Mouse (Mus musculus): ENCODE data around the gene Gm3411. TPM values are rescaled to one million over a fixed set of nuclear protein-coding genes. Genes with fewer than 3 reads are reported as not detected.
"Not testable (repeated sequence)": the region's sequence is repeated elsewhere in the genome, so short reads cannot be mapped to it uniquely, and the experiment has no call there.

The Gm3411 gene
- total RNA-seq (2014; fragmentation: Nextera tagmentation) (not detected in 2 replicates), total RNA-seq (2017) (not detected in 2 replicates)

DNA sequence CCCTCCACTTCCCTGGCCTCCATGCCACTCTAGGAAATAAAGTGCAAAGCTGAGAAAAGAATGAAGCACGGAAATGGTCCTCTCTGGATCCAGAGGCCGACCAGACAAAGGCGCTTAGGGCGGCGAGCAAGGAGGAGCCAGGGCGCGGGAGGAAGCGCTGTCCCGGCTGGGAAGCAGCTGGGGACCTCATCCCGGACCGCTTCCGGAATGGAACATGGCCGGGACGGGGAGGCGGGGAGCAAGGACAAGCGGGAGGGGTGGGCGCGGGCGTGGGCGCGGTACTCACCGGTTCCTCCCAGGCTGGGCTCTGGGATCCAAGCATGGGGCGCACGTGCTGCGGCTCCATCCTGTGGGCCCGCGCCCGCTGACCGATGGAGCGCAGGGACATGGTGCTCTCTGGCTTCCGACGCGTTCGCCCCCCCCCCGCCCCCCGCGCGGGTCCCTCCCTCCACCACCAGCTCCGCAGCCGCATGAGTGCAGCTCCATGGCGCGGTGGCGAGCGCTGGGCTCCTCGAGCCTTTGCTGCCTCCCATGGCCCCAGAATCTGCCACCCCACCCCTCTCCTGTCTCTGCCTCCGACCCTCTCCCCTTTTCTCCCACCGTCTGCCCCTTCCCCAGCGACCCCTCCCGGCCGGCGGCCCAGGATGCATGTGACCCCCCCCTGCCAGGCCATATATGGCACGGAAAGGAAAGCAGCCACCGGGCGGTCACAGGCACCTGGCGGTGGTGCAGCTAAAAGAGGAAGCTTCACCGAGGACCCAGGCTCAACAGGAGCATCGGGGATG, at the start of gene Gm3411:
Gene Gm3411, minus strand, starts transcription at position 320 of the 785 bp plus-strand sequence.
- ATAC-seq (replicated peaks; ENCODE audit: poor library complexity, severe bottlenecking): not testable (repeated sequence)

DNA sequence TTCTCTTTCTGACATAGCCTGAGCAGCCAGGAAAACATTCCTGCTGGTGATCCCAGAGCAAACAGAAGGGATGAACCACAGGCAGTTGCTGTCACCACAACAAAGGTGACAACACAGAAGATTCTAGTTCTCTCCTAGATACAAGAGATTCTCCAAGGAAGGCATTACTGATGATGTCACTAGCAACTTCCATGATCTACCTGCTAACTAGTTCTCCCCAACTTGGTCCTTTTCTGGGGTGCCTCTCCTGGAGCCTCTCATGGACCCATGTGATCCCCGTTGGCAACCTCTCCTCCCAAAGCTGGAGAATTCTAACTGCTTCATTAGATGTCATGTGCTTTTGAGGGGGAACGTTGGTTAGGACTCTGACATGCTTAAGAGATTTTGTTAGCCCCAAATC, 17.7 kb upstream of the Gm3411 start, which contains the start of gene Gm21103:
Gene Gm21103, minus strand, starts transcription at position 101 of the 400 bp plus-strand sequence.
- not testable (repeated sequence) for ATAC-seq (replicated peaks; ENCODE audit: poor library complexity, severe bottlenecking)

DNA sequence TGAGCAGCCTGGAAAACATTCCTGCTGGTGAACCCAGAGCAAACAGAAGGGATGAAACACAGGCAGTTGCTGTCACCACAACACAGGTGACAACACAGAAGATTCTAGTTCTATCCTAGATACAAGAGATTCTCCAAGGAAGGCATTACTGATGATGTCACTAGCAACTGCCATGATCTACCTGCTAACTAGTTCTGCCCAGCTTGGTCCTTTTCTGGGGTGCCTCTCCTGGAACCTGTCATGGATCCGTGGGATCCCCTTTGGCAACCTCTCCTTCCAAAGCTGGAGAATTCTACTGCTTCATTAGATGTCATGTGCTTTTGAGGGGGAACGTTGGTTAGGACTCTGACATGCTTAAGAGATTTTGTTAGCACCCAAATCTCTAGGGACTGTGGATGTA, 67.9 kb downstream of the Gm3411 start, which contains the start of gene Gm21560:
Gene Gm21560, minus strand, starts transcription at position 101 of the 400 bp plus-strand sequence.
- ATAC-seq (replicated peaks; ENCODE audit: poor library complexity, severe bottlenecking): not testable (repeated sequence)

Other genes with a start within 250 kb of the Gm3411 start
- gene Gm6337, start 229.0 kb downstream of the Gm3411 start, total RNA-seq (2014; fragmentation: Nextera tagmentation): not detected in 2 replicates
- not detected in 2 replicates for gene Gm6337, start 229.0 kb downstream of the Gm3411 start, total RNA-seq (2017)
- not detected in 2 replicates for gene Gm8206, start 193.3 kb downstream of the Gm3411 start, total RNA-seq (2014; fragmentation: Nextera tagmentation)
- gene Gm8206, start 193.3 kb downstream of the Gm3411 start, total RNA-seq (2017): 0.30 TPM in 1 of 2 replicates, not detected in the other
- 0.70 and 0.86 TPM in 2 replicates for gene Gm3468, start 178.6 kb downstream of the Gm3411 start, total RNA-seq (2014; fragmentation: Nextera tagmentation)
- gene Gm3468, start 178.6 kb downstream of the Gm3411 start, total RNA-seq (2017): not detected in 2 replicates
- gene Gm3476, start 161.4 kb downstream of the Gm3411 start, total RNA-seq (2014; fragmentation: Nextera tagmentation): not detected in 2 replicates
- gene Gm3476, start 161.4 kb downstream of the Gm3411 start, total RNA-seq (2017): not detected in 2 replicates
- gene Gm21560, start 68.0 kb downstream of the Gm3411 start, total RNA-seq (2014; fragmentation: Nextera tagmentation): not detected in 2 replicates
- not detected in 2 replicates for gene Gm21560, start 68.0 kb downstream of the Gm3411 start, total RNA-seq (2017)
- gene Gm21103, start 17.6 kb upstream of the Gm3411 start, total RNA-seq (2014; fragmentation: Nextera tagmentation): not detected in 2 replicates
- gene Gm21103, start 17.6 kb upstream of the Gm3411 start, total RNA-seq (2017): not detected in 2 replicates
- gene Gm3618, start 56.4 kb upstream of the Gm3411 start, total RNA-seq (2014; fragmentation: Nextera tagmentation): not detected in 2 replicates
- not detected in 2 replicates for gene Gm3618, start 56.4 kb upstream of the Gm3411 start, total RNA-seq (2017)
- gene Gm16440, start 103.1 kb upstream of the Gm3411 start, total RNA-seq (2014; fragmentation: Nextera tagmentation): not detected in 2 replicates
- not detected in 2 replicates for gene Gm16440, start 103.1 kb upstream of the Gm3411 start, total RNA-seq (2017)
- gene Gm3591, start 125.2 kb upstream of the Gm3411 start, total RNA-seq (2014; fragmentation: Nextera tagmentation): not detected in 2 replicates
- gene Gm3591, start 125.2 kb upstream of the Gm3411 start, total RNA-seq (2017): 0.13 TPM in 1 of 2 replicates, not detected in the other
- not detected in 2 replicates for gene Gm3594, start 157.4 kb upstream of the Gm3411 start, total RNA-seq (2014; fragmentation: Nextera tagmentation)
- gene Gm3594, start 157.4 kb upstream of the Gm3411 start, total RNA-seq (2017): not detected in 2 replicates